Mouse (Mus musculus) limb, embryonic 11.5 days (tissue): ENCODE measurements around the gene Stpg3. TPM values are rescaled to one million over a fixed set of nuclear protein-coding genes. Genes with fewer than 3 reads are reported as not detected.

Source experiments
- polyA plus RNA-seq: library from polyadenylated mRNA; unstranded; fragments of >200 nt; fragmentation: Nextera tagmentation; extraction: Ambion mirVana; gene quantifications from 2 replicates; pipeline ENCODE4 v1.2.1, GENCODE M21; 2014

The Stpg3 gene
- polyA plus RNA-seq, 1 experiment from 2014 or later = 0.19 TPM

Other genes starting within 250 kb of the Stpg3 start
- gene Mrpl41, start 239.5 kb downstream of the Stpg3 start, polyA plus RNA-seq = 132 and 136 TPM in 2 replicates
- gene Pnpla7, start 238.6 kb downstream of the Stpg3 start, polyA plus RNA-seq = 5.4 and 6.5 TPM in 2 replicates
- 41.7 and 42.0 TPM in 2 replicates for gene Nsmf, start 160.3 kb downstream of the Stpg3 start, polyA plus RNA-seq
- not detected in 2 replicates for gene Entpd8, start 134.3 kb downstream of the Stpg3 start, polyA plus RNA-seq
- gene Noxa1, start 119.5 kb downstream of the Stpg3 start, polyA plus RNA-seq = 0.24 TPM in 1 of 2 replicates, not detected in the other
- gene Nrarp, start 33.9 kb downstream of the Stpg3 start, polyA plus RNA-seq = 8.8 and 10.0 TPM in 2 replicates
- 3.1 and 3.7 TPM in 2 replicates for gene Tor4a, start 17.8 kb downstream of the Stpg3 start, polyA plus RNA-seq
- gene Nelfb, start 3.1 kb downstream of the Stpg3 start, polyA plus RNA-seq = 103 and 106 TPM in 2 replicates
- gene Fam166a, start 4.1 kb upstream of the Stpg3 start, polyA plus RNA-seq = not detected in 2 replicates
- gene Tubb4b, start 10.1 kb upstream of the Stpg3 start, polyA plus RNA-seq = 526 and 567 TPM in 2 replicates
- not detected in 2 replicates for gene Slc34a3, start 19.7 kb upstream of the Stpg3 start, polyA plus RNA-seq
- not detected in 2 replicates for gene Rnf224, start 22.1 kb upstream of the Stpg3 start, polyA plus RNA-seq
- gene Rnf208, start 27.6 kb upstream of the Stpg3 start, polyA plus RNA-seq = 6.5 and 8.8 TPM in 2 replicates
- not detected in 2 replicates for gene Cysrt1, start 27.8 kb upstream of the Stpg3 start, polyA plus RNA-seq
- 4.0 and 6.6 TPM in 2 replicates for gene AL732309.1, start 32.2 kb upstream of the Stpg3 start, polyA plus RNA-seq
- gene Tmem203, start 40.8 kb upstream of the Stpg3 start, polyA plus RNA-seq = 11.1 and 14.6 TPM in 2 replicates
- gene Tprn, start 48.0 kb upstream of the Stpg3 start, polyA plus RNA-seq = 5.6 and 5.7 TPM in 2 replicates
- 237 and 242 TPM in 2 replicates for gene Ssna1, start 57.8 kb upstream of the Stpg3 start, polyA plus RNA-seq
- 118 and 120 TPM in 2 replicates for gene Anapc2, start 57.8 kb upstream of the Stpg3 start, polyA plus RNA-seq
- gene Tmem210, start 73.5 kb upstream of the Stpg3 start, polyA plus RNA-seq = not detected in 2 replicates
- gene Lrrc26, start 75.3 kb upstream of the Stpg3 start, polyA plus RNA-seq = not detected in 2 replicates
- 0.60 and 1.4 TPM in 2 replicates for gene Grin1, start 104.5 kb upstream of the Stpg3 start, polyA plus RNA-seq
- 81.9 and 97.6 TPM in 2 replicates for gene Man1b1, start 117.7 kb upstream of the Stpg3 start, polyA plus RNA-seq
- 16.6 and 18.8 TPM in 2 replicates for gene Dpp7, start 141.7 kb upstream of the Stpg3 start, polyA plus RNA-seq
- gene Uap1l1, start 151.0 kb upstream of the Stpg3 start, polyA plus RNA-seq = 8.9 and 9.1 TPM in 2 replicates
- 63.0 and 69.4 TPM in 2 replicates for gene Sapcd2, start 157.7 kb upstream of the Stpg3 start, polyA plus RNA-seq
- gene Entpd2, start 181.2 kb upstream of the Stpg3 start, polyA plus RNA-seq = not detected in 2 replicates
- 6.1 and 6.8 TPM in 2 replicates for gene Npdc1, start 184.7 kb upstream of the Stpg3 start, polyA plus RNA-seq
- not detected in 2 replicates for gene Fut7, start 208.6 kb upstream of the Stpg3 start, polyA plus RNA-seq
- gene Abca2, start 214.1 kb upstream of the Stpg3 start, polyA plus RNA-seq = 3.1 and 3.8 TPM in 2 replicates
- gene Clic3, start 242.2 kb upstream of the Stpg3 start, polyA plus RNA-seq = 0.81 TPM in 1 of 2 replicates, not detected in the other
- gene Paxx, start 246.5 kb upstream of the Stpg3 start, polyA plus RNA-seq = 15.0 and 18.1 TPM in 2 replicates